Mouse (Mus musculus) kidney, adult 2 months (tissue): ENCODE measurements at regions not wholly inside any gene's neighbourhood (a gene's known extent, or its start where the extent isn't known, plus 50 kb on each side); places are given as distances from the start of the nearest gene placed in this dataset.

Experiments
- CTCF ChIP-seq: fragments of 200-500 bp; conservative IDR thresholded peaks from 2 replicates; pipeline ENCODE4 v1.5.1; 2011; ENCODE audit warnings: low read depth, mild to moderate bottlenecking, control low read depth, low read length, moderate library complexity, mixed read lengths; ENCODE audit not compliant: insufficient read depth, insufficient read length
- POLR2A ChIP-seq: fragments of 200-500 bp; IDR thresholded peaks from one replicate; pipeline ENCODE4 v1.6.1; 2011; ENCODE audit warnings: low read depth, low read length, control low read depth

DNA sequence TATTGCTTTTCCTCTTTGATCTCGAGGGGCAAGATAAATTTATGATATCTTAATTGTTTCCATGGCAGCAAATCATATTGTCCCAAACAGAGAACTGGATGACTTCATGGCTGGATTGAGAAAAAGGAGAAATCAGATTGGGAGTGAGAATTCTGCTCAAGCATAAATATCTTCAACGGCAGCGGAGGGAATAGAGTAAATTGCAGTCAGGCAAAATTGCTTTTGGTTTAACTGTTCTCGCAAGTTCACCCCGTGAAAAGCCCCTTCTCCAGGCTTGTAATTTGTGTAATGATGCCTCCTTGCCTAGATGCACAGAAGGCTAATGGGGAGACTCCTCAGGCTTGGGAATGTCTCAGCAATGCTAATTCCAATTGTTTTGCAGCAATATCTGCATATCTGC is 64.4 kb upstream of the Ccn6 start:
- TF ChIP-seq POLR2A: no peak
- TF ChIP-seq CTCF: no peak
